Mouse (Mus musculus) intestine, embryonic 14.5 days (tissue): ENCODE data around the gene Pithd1. TPM values are rescaled to one million over a fixed set of nuclear protein-coding genes. Genes with fewer than 3 reads are reported as not detected.
"Not testable (repeated sequence)": the region's sequence is repeated elsewhere in the genome, so short reads cannot be mapped to it uniquely, and the experiment has no call there.

Experiments used
- ATAC-seq: fragments of 200-750 bp; cut with Nextera tagmentation; replicated peaks from 2 replicates; pipeline ENCODE4 v1.8.0; 2017; ENCODE audit warnings: low read depth, moderate number of reproducible peaks, moderate TSS enrichment, moderate library complexity; ENCODE audit not compliant: low FRiP score, low TSS enrichment
- DNase-seq: peaks from one replicate; pipeline ENCODE4 v3.0.0-alpha.2; 2018; ENCODE audit warnings: low spot score
- H3K27ac ChIP-seq: fragments of 300-500 bp; sonication (generic); 2 replicates; pipeline ENCODE4 v1.5.1; 2014; ENCODE audit warnings: low read depth, mild to moderate bottlenecking, control low read depth
- H3K27me3 ChIP-seq: fragments of 300-500 bp; sonication (generic); replicated peaks from 2 replicates; pipeline ENCODE4 v1.6.1; 2014; ENCODE audit warnings: low read length, control low read depth; ENCODE audit not compliant: control insufficient read depth, insufficient read depth
- H3K36me3 ChIP-seq: fragments of 300-500 bp; sonication (generic); 2 replicates; pipeline ENCODE4 v1.6.1; 2014; ENCODE audit warnings: low read length, control low read depth; ENCODE audit not compliant: control insufficient read depth, insufficient read depth
- H3K4me1 ChIP-seq: fragments of 300-500 bp; sonication (generic); replicated peaks from 2 replicates; pipeline ENCODE4 v1.6.1; 2014; ENCODE audit warnings: low read length, control low read depth, mixed read lengths; ENCODE audit not compliant: control insufficient read depth, insufficient read depth
- H3K4me2 ChIP-seq: fragments of 300-500 bp; sonication (generic); 2 replicates; pipeline ENCODE4 v1.6.1; 2014; ENCODE audit warnings: low read length
- H3K4me3 ChIP-seq: fragments of 300-500 bp; sonication (generic); 2 replicates; pipeline ENCODE4 v1.5.1; 2014; ENCODE audit warnings: low read depth, low read length, control low read depth, mixed read lengths
- H3K9ac ChIP-seq: fragments of 300-500 bp; sonication (generic); 2 replicates; pipeline ENCODE4 v1.6.1; 2014; ENCODE audit warnings: mild to moderate bottlenecking, low read length
- H3K9me3 ChIP-seq: fragments of 300-500 bp; sonication (generic); 2 replicates; pipeline ENCODE4 v1.6.1; 2016; ENCODE audit warnings: low read length, control low read depth; ENCODE audit not compliant: control insufficient read depth
- WGBS: fragments of 180-500 bp; shearing (Covaris S2); extraction: QIAGEN DNeasy Blood & Tissue Kit; methylation state at CpG from one replicate; pipeline ENCODE4 v1.1.7; 2014; 5-methylcytosine and 5-hydroxymethylcytosine counted together
- polyA plus RNA-seq: library from polyadenylated mRNA; unstranded; fragments of >200 nt; fragmentation: Nextera tagmentation; extraction: Ambion mirVana; gene quantifications from 2 replicates; pipeline ENCODE4 v1.2.1, GENCODE M21; 2014

Gene Pithd1
- polyA plus RNA-seq, 1 experiment from 2014 or later, result 46.5 TPM

DNA sequence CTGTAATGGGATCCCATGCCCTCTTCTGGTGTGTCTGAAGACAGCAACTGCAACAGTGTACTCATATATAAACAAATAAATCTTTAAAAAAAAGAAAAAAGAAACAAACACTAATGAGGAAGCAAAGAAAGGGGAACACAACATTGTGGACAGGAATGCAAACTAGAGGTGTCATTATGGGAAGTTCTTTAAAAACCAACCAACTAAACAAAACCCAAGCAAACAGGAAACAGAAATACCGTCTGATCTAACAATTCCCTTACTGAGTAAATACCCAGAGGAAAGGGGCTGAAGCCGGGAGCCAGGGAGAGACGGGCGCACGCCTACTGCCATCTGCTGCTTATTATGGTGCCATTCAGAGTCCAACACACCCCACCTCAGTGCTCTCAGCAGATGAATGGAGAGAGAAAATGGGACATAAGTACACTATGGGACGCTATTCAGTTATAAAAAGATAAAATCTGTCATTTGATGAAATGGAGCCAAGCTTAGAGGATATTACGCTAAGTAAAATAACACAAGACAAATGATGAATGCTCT, 5.5 kb downstream of the Pithd1 start:
- no peak overlapping the region for H3K4me3 ChIP-seq

DNA sequence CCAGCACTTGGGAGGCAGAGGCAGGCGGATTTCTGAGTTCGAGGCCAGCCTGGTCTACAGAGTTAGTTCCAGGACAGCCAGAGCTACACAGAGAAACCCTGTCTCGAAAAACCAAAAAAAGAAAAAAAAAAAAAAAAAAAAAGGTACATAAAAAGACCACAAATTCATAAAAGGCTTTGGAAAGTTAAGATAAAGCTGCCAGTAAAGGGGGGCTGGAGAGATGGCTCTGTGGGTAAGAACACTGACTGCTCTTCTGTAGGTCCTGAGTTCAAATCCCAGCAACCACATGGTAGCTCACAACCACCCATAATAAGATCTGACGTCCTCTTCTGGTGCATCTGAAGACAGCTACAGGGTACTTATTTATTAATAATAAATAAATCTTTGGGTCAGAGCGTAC, 6.8 kb downstream of the Pithd1 start:
- DNase-seq, H3K9ac ChIP-seq, H3K9me3 ChIP-seq, H3K4me2 ChIP-seq, ATAC-seq, H3K4me1 ChIP-seq, H3K4me3 ChIP-seq, H3K27ac ChIP-seq, H3K27me3 ChIP-seq: not testable (repeated sequence)
- 92% methylated on average over 5 of the region's 5 CpGs for WGBS
- peaks cover 57% of the 10 kb centered on the region for H3K36me3 ChIP-seq

More for the DNA sequence above, 5.5 kb downstream of the Pithd1 start:
- no peaks in the 10 kb centered on the region for H3K9me3 ChIP-seq
- ATAC-seq, result no peak
- H3K36me3 ChIP-seq, result peaks cover 46% of the 10 kb centered on the region
- no peaks in the 10 kb centered on the region for H3K27me3 ChIP-seq
- peaks cover 11% of the 10 kb centered on the region for H3K4me1 ChIP-seq
- WGBS, result 80% methylated on average over 7 of the region's 7 CpGs
- no peak overlapping the region for H3K9ac ChIP-seq
- DNase-seq, result no peak
- H3K4me2 ChIP-seq, result no peak overlapping the region
- no peak overlapping the region for H3K27ac ChIP-seq

DNA sequence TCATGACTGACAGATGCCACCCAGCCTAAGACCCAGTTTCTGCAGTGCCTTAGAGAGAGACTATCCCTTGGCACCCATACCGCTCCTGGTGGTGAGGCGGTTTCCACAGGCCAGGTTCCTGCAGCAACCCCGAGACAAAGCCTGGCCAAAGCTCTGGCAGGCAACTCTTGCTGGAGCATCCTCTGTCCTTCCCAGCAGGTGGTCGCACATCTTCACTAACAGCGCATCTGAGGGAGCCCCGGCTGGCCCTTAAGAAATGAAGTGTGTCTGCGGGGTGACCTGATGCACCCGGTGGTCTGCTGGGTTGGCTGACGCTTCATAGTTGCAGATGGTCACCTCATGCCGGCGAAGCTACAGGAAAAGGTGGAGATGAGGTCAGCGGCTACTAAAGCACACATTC, 10.9 kb downstream of the Pithd1 start:
- WGBS, result 94% methylated on average over 12 of the region's 12 CpGs
- Histone ChIP-seq H3K9me3 (no peaks in the 10 kb centered on the region), H3K9ac (no peak overlapping the region), H3K36me3 (peaks cover 37% of the 10 kb centered on the region), H3K27me3 (no peaks in the 10 kb centered on the region), H3K27ac (no peak overlapping the region), H3K4me1 (peaks cover 14% of the 10 kb centered on the region), H3K4me3 (no peak overlapping the region), H3K4me2 (no peak overlapping the region)
- no peak for DNase-seq
- ATAC-seq, result no peak

- DNase-seq, result no peak
- 65% methylated on average over 13 of the region's 13 CpGs for WGBS
- ATAC-seq, result 0 out of 2 replicates have a peak, but pooled peaks have one; percentile 16
- Histone ChIP-seq H3K4me3 (peak overlapping the region; percentile 99), H3K4me1 (peaks cover 14% of the 10 kb centered on the region), H3K27me3 (no peaks in the 10 kb centered on the region), H3K27ac (no peak overlapping the region), H3K9ac (no peak overlapping the region), H3K4me2 (peak overlapping the region; percentile 79), H3K9me3 (no peaks in the 10 kb centered on the region), H3K36me3 (peaks cover 52% of the 10 kb centered on the region)
Measured at GRCm38 (mm10) chr4:135972911-135973811, 13.9 kb downstream of the Pithd1 start.

DNA sequence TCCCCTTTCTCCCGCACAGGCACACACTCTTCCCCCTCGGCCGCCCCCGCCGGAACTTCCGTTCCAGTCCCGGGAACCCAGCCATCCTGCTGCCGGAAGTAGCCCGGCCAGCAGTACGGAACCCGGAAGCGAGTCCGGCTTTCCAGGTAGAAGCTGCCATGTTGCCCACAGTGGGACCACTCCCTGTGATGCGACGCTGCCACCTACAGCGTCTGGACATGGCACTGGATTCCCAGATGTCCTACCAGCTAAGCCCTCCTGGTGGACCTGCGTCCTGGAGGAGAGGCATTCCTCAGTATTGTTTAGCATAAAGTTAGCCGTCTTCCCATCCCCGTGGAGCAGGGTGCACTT, 14.5 kb downstream of the Pithd1 start, which contains the start of gene Lypla2:
TSS of gene Lypla2 (minus strand) at position 71 of the 351 bp plus-strand sequence.
- Histone ChIP-seq H3K27me3 (no peaks in the 10 kb centered on the region), H3K9me3 (no peaks in the 10 kb centered on the region), H3K27ac (peak within 1 kb of the TSS; percentile 33; the same call in 1 of the 2 replicates), H3K4me2 (peak within 1 kb of the TSS; percentile 79), H3K36me3 (peaks cover 58% of the 10 kb centered on the region), H3K4me3 (peak within 1 kb of the TSS; percentile 99), H3K4me1 (peaks cover 14% of the 10 kb centered on the region), H3K9ac (peak within 1 kb of the TSS; percentile 85)
- DNase-seq (peak; percentile 87), ATAC-seq (peak; percentile 78)
- WGBS, result 2% methylated on average over 19 of the region's 19 CpGs

DNA sequence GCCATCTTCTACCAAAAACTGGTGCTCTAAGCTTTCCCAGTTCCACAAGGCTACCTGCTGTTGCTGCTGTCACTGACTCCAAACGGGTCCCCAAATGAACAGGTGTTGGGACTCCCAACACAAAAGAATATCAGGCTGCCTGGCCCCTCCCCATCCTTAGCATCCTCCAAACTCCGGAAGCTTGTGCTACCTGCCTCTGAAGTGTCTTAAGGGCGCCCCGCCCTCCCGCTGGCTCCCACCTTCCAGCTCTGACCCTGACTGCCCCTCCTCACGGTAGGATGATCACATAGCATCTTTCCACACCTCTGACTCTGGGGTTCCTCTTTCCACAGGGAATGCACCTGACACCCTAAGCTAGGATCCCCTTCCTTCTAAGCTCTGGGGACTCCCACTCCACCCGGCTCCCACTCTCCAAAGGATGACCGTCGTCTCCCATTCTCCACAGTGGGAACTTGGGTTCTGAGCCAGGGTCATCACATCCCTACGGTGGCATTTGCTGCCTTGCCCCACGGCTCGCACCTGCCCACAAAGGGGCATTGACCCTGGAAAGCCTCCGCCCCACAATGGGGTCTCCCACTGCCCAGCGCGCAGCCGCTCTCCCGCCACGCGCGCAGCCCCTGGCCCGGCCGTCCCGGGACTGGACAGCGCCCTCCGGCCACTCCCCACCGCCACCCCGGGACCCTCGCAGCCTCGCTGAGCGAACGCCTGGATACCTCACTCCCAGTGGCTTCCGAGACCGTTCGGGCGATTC, 15.1 kb downstream of the Pithd1 start:
- Histone ChIP-seq H3K27ac (peak overlapping the region; percentile 33; the same call in 1 of the 2 replicates), H3K4me2 (peak overlapping the region; percentile 79), H3K27me3 (no peaks in the 10 kb centered on the region), H3K4me1 (peaks cover 14% of the 10 kb centered on the region), H3K9ac (peak overlapping the region; percentile 85), H3K36me3 (peaks cover 59% of the 10 kb centered on the region), H3K4me3 (peak overlapping the region; percentile 99), H3K9me3 (no peaks in the 10 kb centered on the region)
- WGBS, result under 1% methylated on average over 35 of the region's 35 CpGs
- peak; percentile 37 for ATAC-seq
- DNase-seq, result peak; percentile 69

DNA sequence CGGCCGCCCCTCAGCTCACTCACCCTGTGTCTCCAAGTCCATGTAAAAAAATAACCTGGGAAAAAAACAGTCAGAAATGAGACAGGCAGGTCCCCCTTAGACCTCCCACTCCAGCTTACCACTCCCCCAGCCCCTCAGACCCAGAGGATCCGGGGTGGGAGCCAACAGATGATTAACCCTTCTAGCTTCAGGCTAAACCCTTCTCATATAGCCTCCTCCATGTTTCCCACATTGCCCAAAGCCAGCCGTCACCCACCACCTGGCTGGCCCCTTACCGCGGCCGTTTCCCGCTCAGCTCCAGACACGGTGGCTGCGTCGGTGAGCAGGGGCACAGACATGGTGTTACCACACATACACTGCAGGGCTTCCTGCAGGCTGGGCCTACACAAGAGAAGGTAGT, 16.5 kb downstream of the Pithd1 start:
- 90% methylated on average over 11 of the region's 11 CpGs for WGBS
- Histone ChIP-seq H3K27ac (no peak overlapping the region), H3K36me3 (peaks cover 57% of the 10 kb centered on the region), H3K4me1 (peaks cover 14% of the 10 kb centered on the region), H3K4me3 (no peak overlapping the region), H3K4me2 (no peak overlapping the region), H3K9me3 (no peaks in the 10 kb centered on the region), H3K9ac (no peak overlapping the region), H3K27me3 (no peaks in the 10 kb centered on the region)
- DNase-seq (no peak), ATAC-seq (no peak)

- ATAC-seq, result no peak
- WGBS, result 87% methylated on average over 13 of the region's 13 CpGs
- H3K36me3 ChIP-seq, result peaks cover 46% of the 10 kb centered on the region
Measured at GRCm38 (mm10) chr4:135969070-135969750, 17.9 kb downstream of the Pithd1 start.

More at GRCm38 (mm10) chr4:135969070-135969750, 17.9 kb downstream of the Pithd1 start:
- Histone ChIP-seq H3K27ac (no peak overlapping the region), H3K9ac (no peak overlapping the region), H3K4me3 (no peak overlapping the region), H3K9me3 (no peaks in the 10 kb centered on the region), H3K27me3 (no peaks in the 10 kb centered on the region), H3K4me1 (peaks cover 20% of the 10 kb centered on the region), H3K4me2 (no peak overlapping the region)
- DNase-seq, result no peak
